Mouse (Mus musculus): ENCODE results near the gene Cngb1. TPM values are rescaled to one million over a fixed set of nuclear protein-coding genes. Genes with fewer than 3 reads are reported as not detected.

Gene Cngb1
- polyA plus RNA-seq, 1 experiment from 2014 or later = 0.12 TPM

DNA sequence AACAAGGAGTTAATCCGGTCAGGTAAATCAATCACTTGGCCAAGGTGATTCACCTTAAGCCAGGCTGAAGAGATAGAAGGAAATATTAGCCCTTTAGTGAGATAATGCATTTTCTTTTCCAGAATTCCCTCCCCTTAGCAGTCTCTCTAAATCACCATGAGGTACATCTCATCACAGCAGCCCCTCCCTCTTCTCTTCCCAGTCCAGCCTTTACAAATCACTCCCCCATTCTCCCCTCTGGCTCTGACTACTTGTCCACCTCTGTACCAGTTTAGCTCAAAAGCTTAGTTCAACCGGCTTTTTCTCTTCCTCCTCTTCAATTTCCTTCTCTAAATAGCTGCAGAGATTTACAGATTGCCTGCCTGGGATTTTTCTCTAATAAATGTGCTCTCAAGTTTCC is 85.3 kb downstream of the Cngb1 start:
- Histone ChIP-seq H3K4me3 (ENCODE audit: low read depth, low read length) (no peak overlapping the region), H3K4me1 (ENCODE audit: control insufficient read depth, low read depth, low read length) (no peaks in the 10 kb centered on the region), H3K27me3 (ENCODE audit: control insufficient read depth, insufficient read depth, low read depth, low read length) (no peaks in the 10 kb centered on the region), H3K27ac (ENCODE audit: low read length) (no peak overlapping the region), H3K9ac (ENCODE audit: low read depth, low read length) (no peak overlapping the region), H3K36me3 (ENCODE audit: control insufficient read depth, insufficient read depth) (no peaks in the 10 kb centered on the region), H3K9me3 (replicated peaks; ENCODE audit: control insufficient read depth, low read length) (no peaks in the 10 kb centered on the region), H3K4me2 (ENCODE audit: low read depth, low read length) (no peak overlapping the region)
- WGBS (ENCODE audit: insufficient replicate concordance) = 21% methylated on average over 2 of the region's 2 CpGs
- ATAC-seq (ENCODE audit: low read depth) = no peak

DNA sequence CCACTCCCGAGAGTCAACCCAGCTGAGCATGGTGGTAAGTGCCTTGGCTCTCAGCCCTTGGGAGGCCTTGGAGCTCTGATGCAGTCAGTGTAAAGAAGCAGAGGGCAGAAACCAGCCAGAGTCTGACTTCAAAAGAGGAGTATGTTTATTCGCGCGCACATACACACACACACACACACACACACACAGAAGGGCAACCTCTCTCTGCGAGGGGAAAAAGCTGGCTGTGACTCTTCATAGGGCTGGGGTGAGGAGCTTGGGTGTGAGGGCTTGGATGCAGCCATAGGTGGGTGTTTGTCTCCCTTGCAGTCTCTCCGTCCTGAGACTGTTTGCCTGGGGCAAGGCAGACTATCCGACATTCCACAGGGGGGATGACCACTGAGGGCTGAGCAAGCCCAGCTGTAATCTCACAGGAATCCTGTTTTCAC is 85.8 kb downstream of the Cngb1 start:
- H3K9me3 ChIP-seq (replicated peaks; ENCODE audit: control insufficient read depth, low read length) = no peaks in the 10 kb centered on the region
- ATAC-seq (ENCODE audit: low read depth) = no peak
- 52% methylated on average over 7 of the region's 7 CpGs for whole genome bisulfite sequencing (ENCODE audit: insufficient replicate concordance)

DNA sequence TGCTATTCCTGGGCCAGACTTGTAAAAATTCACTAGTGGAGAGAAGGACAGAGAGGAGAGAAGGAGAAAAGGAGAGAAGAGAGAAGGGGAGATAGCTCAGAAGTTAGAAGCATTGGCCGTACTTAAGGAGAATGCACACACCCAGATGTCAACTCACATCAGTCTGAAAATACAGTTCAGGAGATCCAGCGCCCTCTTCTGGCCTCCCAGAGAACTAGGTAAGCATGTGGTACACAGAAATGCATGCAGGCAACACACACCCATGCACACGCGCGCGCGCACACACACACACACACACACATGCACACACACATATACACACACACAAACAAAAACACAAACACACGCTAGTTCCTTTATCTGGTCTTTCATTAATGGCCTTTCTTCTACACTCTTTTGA is 86.8 kb downstream of the Cngb1 start:
- ATAC-seq (ENCODE audit: low read depth) = no peak
- Histone ChIP-seq H3K9ac (ENCODE audit: low read depth, low read length) (no peak overlapping the region), H3K36me3 (ENCODE audit: control insufficient read depth, insufficient read depth) (no peaks in the 10 kb centered on the region), H3K9me3 (replicated peaks; ENCODE audit: control insufficient read depth, low read length) (no peaks in the 10 kb centered on the region), H3K4me1 (ENCODE audit: control insufficient read depth, low read depth, low read length) (no peaks in the 10 kb centered on the region), H3K27ac (ENCODE audit: low read length) (no peak overlapping the region), H3K4me2 (ENCODE audit: low read depth, low read length) (no peak overlapping the region), H3K4me3 (ENCODE audit: low read depth, low read length) (no peak overlapping the region), H3K27me3 (ENCODE audit: control insufficient read depth, insufficient read depth, low read depth, low read length) (no peaks in the 10 kb centered on the region)
- WGBS (ENCODE audit: insufficient replicate concordance) = 70% methylated on average over 8 of the region's 8 CpGs

More for the DNA sequence above, 85.8 kb downstream of the Cngb1 start:
- no peak overlapping the region for H3K27ac ChIP-seq (ENCODE audit: low read length)
- no peak overlapping the region for H3K4me2 ChIP-seq (ENCODE audit: low read depth, low read length)
- H3K36me3 ChIP-seq (ENCODE audit: control insufficient read depth, insufficient read depth) = no peaks in the 10 kb centered on the region
- no peak overlapping the region for H3K4me3 ChIP-seq (ENCODE audit: low read depth, low read length)
- no peak overlapping the region for H3K9ac ChIP-seq (ENCODE audit: low read depth, low read length)
- H3K27me3 ChIP-seq (ENCODE audit: control insufficient read depth, insufficient read depth, low read depth, low read length) = no peaks in the 10 kb centered on the region
- H3K4me1 ChIP-seq (ENCODE audit: control insufficient read depth, low read depth, low read length) = no peaks in the 10 kb centered on the region

DNA sequence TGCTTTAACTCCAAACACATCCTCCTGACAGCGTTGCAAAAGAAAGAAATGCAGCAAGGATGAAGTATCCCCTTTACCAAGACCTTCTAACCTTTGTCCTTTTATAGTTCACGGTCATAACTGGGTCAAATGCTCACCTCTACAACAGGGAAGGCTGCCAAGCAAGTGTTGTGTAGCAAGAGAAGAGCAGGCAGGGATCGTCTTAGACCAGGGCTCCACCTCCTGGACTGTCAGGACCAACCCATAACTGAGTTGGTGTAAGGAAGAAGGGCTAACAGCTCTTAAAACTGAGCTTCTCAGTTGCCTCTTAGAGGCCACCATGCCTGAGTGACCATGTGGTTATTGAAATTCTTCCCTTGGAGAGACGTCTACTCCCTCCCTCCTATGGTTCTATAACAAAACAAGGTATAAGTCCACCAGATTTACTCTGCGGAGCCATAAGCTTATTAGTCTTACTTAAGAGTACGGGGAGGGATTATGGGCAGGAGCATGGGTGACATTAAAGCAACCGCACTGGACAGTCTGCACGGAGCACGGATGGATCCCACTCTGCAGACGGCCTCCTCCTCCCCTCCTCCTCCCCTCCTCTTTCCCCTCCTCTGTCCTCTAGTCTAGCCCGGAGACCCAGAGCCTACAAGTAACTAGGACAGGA is 90.5 kb downstream of the Cngb1 start:
- Histone ChIP-seq H3K36me3 (ENCODE audit: control insufficient read depth, insufficient read depth) (no peaks in the 10 kb centered on the region), H3K4me3 (ENCODE audit: low read depth, low read length) (no peak overlapping the region), H3K4me1 (ENCODE audit: control insufficient read depth, low read depth, low read length) (no peaks in the 10 kb centered on the region), H3K27me3 (ENCODE audit: control insufficient read depth, insufficient read depth, low read depth, low read length) (no peaks in the 10 kb centered on the region), H3K4me2 (ENCODE audit: low read depth, low read length) (no peak overlapping the region), H3K9me3 (replicated peaks; ENCODE audit: control insufficient read depth, low read length) (no peaks in the 10 kb centered on the region), H3K9ac (ENCODE audit: low read depth, low read length) (no peak overlapping the region), H3K27ac (ENCODE audit: low read length) (no peak overlapping the region)
- WGBS (ENCODE audit: insufficient replicate concordance) = 60% methylated on average over 11 of the region's 11 CpGs
- ATAC-seq (ENCODE audit: low read depth) = no peak

DNA sequence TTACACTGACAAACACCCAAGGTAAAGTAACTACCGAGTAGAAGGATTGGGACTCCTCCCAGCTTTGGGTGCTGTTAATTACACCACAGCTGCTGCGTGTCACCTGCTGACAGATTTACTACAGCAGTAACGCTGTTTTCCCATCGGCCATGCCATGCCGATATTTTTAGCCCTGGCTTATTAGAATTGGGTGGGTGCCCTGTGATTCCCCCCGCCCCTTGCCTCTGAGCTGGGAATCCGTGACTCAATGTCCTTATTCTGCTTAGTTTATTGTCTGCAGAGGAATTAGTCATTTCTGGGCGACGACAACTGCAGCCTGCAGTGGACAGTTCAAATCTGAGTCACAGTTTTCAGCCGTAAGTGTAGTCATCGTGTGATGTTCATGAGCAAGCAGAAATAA is 96.5 kb downstream of the Cngb1 start:
- Histone ChIP-seq H3K36me3 (ENCODE audit: control insufficient read depth, insufficient read depth) (no peaks in the 10 kb centered on the region), H3K27me3 (ENCODE audit: control insufficient read depth, insufficient read depth, low read depth, low read length) (no peaks in the 10 kb centered on the region), H3K27ac (ENCODE audit: low read length) (no peak overlapping the region), H3K4me1 (ENCODE audit: control insufficient read depth, low read depth, low read length) (no peaks in the 10 kb centered on the region), H3K9ac (ENCODE audit: low read depth, low read length) (no peak overlapping the region), H3K4me2 (ENCODE audit: low read depth, low read length) (no peak overlapping the region), H3K4me3 (ENCODE audit: low read depth, low read length) (no peak overlapping the region), H3K9me3 (replicated peaks; ENCODE audit: control insufficient read depth, low read length) (no peaks in the 10 kb centered on the region)
- 36% methylated on average over 11 of the region's 11 CpGs for WGBS (ENCODE audit: insufficient replicate concordance)
- no peak for ATAC-seq (ENCODE audit: low read depth)

DNA sequence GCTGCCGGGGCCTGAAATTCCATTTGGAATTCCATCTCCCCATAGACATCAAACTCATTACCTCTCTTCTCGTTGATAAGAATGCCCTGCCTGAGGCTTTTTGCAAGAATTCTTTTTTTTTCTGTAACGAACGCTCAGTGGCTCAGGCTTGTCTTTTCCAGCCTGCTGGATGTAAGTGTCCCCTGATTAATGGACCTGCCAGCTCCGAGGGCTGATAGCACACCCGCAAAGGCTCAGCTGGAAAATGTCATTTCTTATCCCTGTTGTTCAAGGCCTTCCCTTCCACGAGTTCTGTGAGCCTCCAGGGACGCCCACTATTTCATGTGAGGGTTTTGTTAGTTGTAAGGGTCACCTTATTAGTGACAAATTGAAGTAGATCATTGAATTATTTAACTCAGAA is 100.4 kb downstream of the Cngb1 start:
- no peak for ATAC-seq (ENCODE audit: low read depth)
- 40% methylated on average over 8 of the region's 8 CpGs for WGBS (ENCODE audit: insufficient replicate concordance)
- Histone ChIP-seq H3K4me1 (ENCODE audit: control insufficient read depth, low read depth, low read length) (no peaks in the 10 kb centered on the region), H3K27me3 (ENCODE audit: control insufficient read depth, insufficient read depth, low read depth, low read length) (no peaks in the 10 kb centered on the region), H3K36me3 (ENCODE audit: control insufficient read depth, insufficient read depth) (no peaks in the 10 kb centered on the region), H3K4me2 (ENCODE audit: low read depth, low read length) (no peak overlapping the region), H3K9ac (ENCODE audit: low read depth, low read length) (no peak overlapping the region), H3K4me3 (ENCODE audit: low read depth, low read length) (no peak overlapping the region), H3K27ac (ENCODE audit: low read length) (no peak overlapping the region), H3K9me3 (replicated peaks; ENCODE audit: control insufficient read depth, low read length) (no peaks in the 10 kb centered on the region)

DNA sequence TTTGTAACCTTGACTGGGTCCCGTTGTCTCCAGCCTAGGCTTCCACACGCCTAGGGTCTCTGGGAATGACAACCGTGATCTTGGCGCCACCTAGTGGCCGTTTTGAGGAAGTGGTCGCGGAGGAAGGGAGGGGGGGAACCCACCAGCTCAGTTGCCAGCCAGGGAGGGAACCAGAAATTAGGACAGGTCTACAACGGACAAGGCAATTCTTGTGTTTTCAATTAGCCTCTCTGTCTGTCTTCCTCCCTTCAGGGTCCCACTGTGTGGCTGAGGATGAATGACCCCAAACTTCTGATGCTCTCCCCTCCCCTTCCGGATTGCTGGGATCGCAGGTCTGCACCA is 102.4 kb downstream of the Cngb1 start:
- no peaks in the 10 kb centered on the region for H3K27me3 ChIP-seq (ENCODE audit: control insufficient read depth, insufficient read depth, low read depth, low read length)
- H3K4me1 ChIP-seq (ENCODE audit: control insufficient read depth, low read depth, low read length) = no peaks in the 10 kb centered on the region
- no peaks in the 10 kb centered on the region for H3K36me3 ChIP-seq (ENCODE audit: control insufficient read depth, insufficient read depth)
- H3K4me2 ChIP-seq (ENCODE audit: low read depth, low read length) = no peak overlapping the region
- 19% methylated on average over 10 of the region's 10 CpGs for WGBS (ENCODE audit: insufficient replicate concordance)
- H3K4me3 ChIP-seq (ENCODE audit: low read depth, low read length) = no peak overlapping the region
- ATAC-seq (ENCODE audit: low read depth) = no peak; the same call in 1 of the 2 replicates
- H3K9me3 ChIP-seq (replicated peaks; ENCODE audit: control insufficient read depth, low read length) = no peaks in the 10 kb centered on the region
- no peak overlapping the region for H3K9ac ChIP-seq (ENCODE audit: low read depth, low read length)
- no peak overlapping the region for H3K27ac ChIP-seq (ENCODE audit: low read length)

DNA sequence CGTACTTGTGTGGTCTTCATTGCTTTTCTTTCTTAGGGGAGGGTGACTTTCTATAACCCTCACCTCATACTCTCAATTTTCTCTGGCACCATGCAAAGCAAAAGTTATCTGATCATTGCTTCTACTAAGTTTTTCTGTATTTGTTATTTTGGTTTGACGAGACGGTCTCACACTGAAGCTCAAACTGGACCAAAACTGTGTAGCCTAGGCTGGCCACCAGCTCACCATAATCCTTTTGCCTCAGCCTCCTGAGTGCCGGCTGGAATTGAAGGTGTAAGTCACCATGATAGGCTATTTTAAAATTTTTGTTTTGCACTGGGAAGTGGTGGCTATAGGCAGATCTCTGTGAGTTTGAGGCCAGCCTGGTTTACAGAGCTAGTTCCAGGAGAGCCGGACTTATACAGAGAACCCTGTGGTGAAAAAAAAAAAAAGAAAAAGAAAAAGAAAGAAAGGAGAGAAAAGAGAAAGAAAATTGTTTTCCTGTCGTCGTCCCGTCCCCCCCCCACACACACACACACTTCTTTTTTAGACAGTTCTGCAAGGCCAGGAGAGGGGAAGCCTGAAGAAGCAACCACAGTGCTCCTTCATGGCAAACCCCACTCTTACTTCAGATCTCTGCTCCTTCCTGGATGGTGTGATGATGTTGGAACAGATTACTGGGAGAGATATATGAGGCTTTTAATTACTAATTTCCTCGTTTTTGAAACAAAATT is 102.9 kb downstream of the Cngb1 start:
- Histone ChIP-seq H3K9ac (ENCODE audit: low read depth, low read length) (no peak overlapping the region), H3K4me1 (ENCODE audit: control insufficient read depth, low read depth, low read length) (no peaks in the 10 kb centered on the region), H3K9me3 (replicated peaks; ENCODE audit: control insufficient read depth, low read length) (no peaks in the 10 kb centered on the region), H3K27ac (ENCODE audit: low read length) (no peak overlapping the region), H3K27me3 (ENCODE audit: control insufficient read depth, insufficient read depth, low read depth, low read length) (no peaks in the 10 kb centered on the region), H3K4me3 (ENCODE audit: low read depth, low read length) (no peak overlapping the region), H3K4me2 (ENCODE audit: low read depth, low read length) (no peak overlapping the region), H3K36me3 (ENCODE audit: control insufficient read depth, insufficient read depth) (no peaks in the 10 kb centered on the region)
- no peak for ATAC-seq (ENCODE audit: low read depth)
- 40% methylated on average over 9 of the region's 9 CpGs for WGBS (ENCODE audit: insufficient replicate concordance)

DNA sequence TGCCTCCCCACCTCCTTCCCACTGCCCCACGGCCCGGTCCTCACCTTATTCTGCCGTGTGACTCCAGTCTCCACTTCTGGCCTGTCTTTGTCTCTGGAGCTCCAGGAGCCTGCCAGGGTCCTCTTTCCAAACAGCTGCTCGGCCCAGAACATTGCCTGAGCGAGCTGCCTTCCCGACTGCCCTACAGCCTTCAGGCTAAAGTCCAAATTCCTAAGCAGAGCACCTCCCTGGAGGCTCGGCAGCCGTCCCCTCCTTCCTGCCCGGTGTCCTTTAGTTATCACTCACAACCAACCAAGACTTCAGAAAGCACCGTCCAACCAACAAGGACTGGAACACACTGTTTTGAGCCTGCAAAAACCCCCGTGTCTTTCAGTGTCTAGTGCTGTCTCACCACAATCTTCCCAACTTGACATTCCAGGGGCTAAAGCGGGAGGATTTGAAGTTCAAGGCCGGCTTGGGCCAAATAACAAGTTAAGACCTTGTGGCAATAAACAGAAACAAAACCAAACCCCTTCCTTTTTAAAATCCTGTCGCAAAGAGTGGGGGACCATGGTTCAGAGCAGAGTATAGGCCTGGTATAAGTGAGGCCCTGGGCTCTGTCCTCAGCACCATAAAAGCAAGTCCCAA is 103.6 kb downstream of the Cngb1 start, which contains the start of gene Kifc3:
TSS of gene Kifc3 (minus strand) at position 164 of the 627 bp plus-strand sequence.
- 62% methylated on average over 14 of the region's 14 CpGs for WGBS (ENCODE audit: insufficient replicate concordance)
- Histone ChIP-seq H3K9ac (ENCODE audit: low read depth, low read length) (no peak within 1 kb of the TSS), H3K27me3 (ENCODE audit: control insufficient read depth, insufficient read depth, low read depth, low read length) (no peaks in the 10 kb centered on the region), H3K4me3 (ENCODE audit: low read depth, low read length) (no peak within 1 kb of the TSS), H3K27ac (ENCODE audit: low read length) (no peak within 1 kb of the TSS), H3K9me3 (replicated peaks; ENCODE audit: control insufficient read depth, low read length) (no peaks in the 10 kb centered on the region), H3K4me2 (ENCODE audit: low read depth, low read length) (no peak within 1 kb of the TSS), H3K36me3 (ENCODE audit: control insufficient read depth, insufficient read depth) (no peaks in the 10 kb centered on the region), H3K4me1 (ENCODE audit: control insufficient read depth, low read depth, low read length) (no peaks in the 10 kb centered on the region)
- ATAC-seq (ENCODE audit: low read depth) = no peak
